Mouse (Mus musculus) midbrain, embryonic 12.5 days (tissue): Measurements from ENCODE around the gene 4930407I10Rik. TPM values are rescaled to one million over a fixed set of nuclear protein-coding genes. Genes with fewer than 3 reads are reported as not detected.

ENCODE experiments used
- ATAC-seq: fragments of 200-750 bp; cut with Nextera tagmentation; 2 replicates; pipeline ENCODE4 v1.8.0; 2017; ENCODE audit warnings: low read depth, moderate TSS enrichment, moderate library complexity; ENCODE audit not compliant: low FRiP score
- H3K27ac ChIP-seq: fragments of 300-500 bp; sonication (generic); replicated peaks from 2 replicates; pipeline ENCODE4 v1.5.1; 2016; ENCODE audit warnings: mild to moderate bottlenecking
- H3K27me3 ChIP-seq: fragments of 300-500 bp; sonication (generic); 2 replicates; pipeline ENCODE4 v1.6.1; 2016; ENCODE audit warnings: mild to moderate bottlenecking
- H3K36me3 ChIP-seq: fragments of 300-500 bp; sonication (generic); 2 replicates; pipeline ENCODE4 v1.6.1; 2016
- H3K4me1 ChIP-seq: fragments of 300-500 bp; sonication (generic); 2 replicates; pipeline ENCODE4 v1.6.1; 2016
- H3K4me2 ChIP-seq: fragments of 300-500 bp; sonication (generic); replicated peaks from 2 replicates; pipeline ENCODE4 v1.6.1; 2016; ENCODE audit warnings: mild to moderate bottlenecking, moderate library complexity
- H3K4me3 ChIP-seq: fragments of 300-500 bp; sonication (generic); 2 replicates; pipeline ENCODE4 v1.5.1; 2016; ENCODE audit warnings: mild to moderate bottlenecking
- H3K9ac ChIP-seq: fragments of 300-500 bp; sonication (generic); replicated peaks from 2 replicates; pipeline ENCODE4 v1.6.1; 2016; ENCODE audit warnings: mild to moderate bottlenecking, moderate library complexity
- H3K9me3 ChIP-seq: fragments of 300-500 bp; sonication (generic); 2 replicates; pipeline ENCODE4 v1.6.1; 2016; ENCODE audit warnings: mild to moderate bottlenecking
- WGBS: fragments of 180-500 bp; shearing (Covaris S2); methylation state at CpG from one replicate; pipeline ENCODE4 v1.1.7; 2016; 5-methylcytosine and 5-hydroxymethylcytosine counted together
- polyA plus RNA-seq: library from polyadenylated mRNA; unstranded; fragments of >200 nt; fragmentation: Nextera tagmentation; extraction: Ambion mirVana; gene quantifications from 2 replicates; pipeline ENCODE4 v1.2.1, GENCODE M21; 2016

4930407I10Rik gene
- polyA plus RNA-seq, 1 experiment from 2014 or later: not detected

DNA sequence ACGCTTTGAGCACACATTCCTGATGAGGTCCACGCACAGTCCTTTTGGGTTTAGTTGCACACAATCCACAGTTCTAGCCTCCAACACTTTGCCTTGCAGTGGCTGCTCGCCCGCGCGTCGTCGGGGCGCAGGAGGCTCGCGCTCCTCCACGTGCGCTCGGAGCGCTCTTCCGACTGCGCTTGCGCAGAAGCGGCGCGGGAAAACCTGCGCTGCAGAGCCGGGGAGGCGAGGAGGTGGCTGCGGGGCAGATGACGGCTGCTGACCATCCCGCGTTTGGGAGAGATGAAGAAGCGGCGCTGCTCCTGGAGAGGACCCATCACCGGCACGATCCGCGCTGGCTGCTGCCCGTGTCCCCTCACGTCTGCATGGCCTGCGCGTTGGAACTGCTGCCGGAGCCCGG lies 10.9 kb downstream of the 4930407I10Rik start, which contains the start of gene Mei1:
Mei1 (plus strand) TSS at position 99 of the 400 bp plus-strand sequence.
- Histone ChIP-seq H3K36me3 (no peaks in the 10 kb centered on the region), H3K4me2 (peak within 1 kb of the TSS; percentile 34), H3K27ac (no peak within 1 kb of the TSS), H3K4me3 (peak within 1 kb of the TSS; percentile 17; the same call in 1 of the 2 replicates), H3K9ac (no peak within 1 kb of the TSS), H3K27me3 (peaks cover 46% of the 10 kb centered on the region), H3K9me3 (no peaks in the 10 kb centered on the region), H3K4me1 (0 out of 2 replicates have a peak, but pooled peaks cover 4% of the 10 kb centered on the region)
- ATAC-seq: no peak
- 25% methylated on average over 40 of the region's 40 CpGs for WGBS

DNA sequence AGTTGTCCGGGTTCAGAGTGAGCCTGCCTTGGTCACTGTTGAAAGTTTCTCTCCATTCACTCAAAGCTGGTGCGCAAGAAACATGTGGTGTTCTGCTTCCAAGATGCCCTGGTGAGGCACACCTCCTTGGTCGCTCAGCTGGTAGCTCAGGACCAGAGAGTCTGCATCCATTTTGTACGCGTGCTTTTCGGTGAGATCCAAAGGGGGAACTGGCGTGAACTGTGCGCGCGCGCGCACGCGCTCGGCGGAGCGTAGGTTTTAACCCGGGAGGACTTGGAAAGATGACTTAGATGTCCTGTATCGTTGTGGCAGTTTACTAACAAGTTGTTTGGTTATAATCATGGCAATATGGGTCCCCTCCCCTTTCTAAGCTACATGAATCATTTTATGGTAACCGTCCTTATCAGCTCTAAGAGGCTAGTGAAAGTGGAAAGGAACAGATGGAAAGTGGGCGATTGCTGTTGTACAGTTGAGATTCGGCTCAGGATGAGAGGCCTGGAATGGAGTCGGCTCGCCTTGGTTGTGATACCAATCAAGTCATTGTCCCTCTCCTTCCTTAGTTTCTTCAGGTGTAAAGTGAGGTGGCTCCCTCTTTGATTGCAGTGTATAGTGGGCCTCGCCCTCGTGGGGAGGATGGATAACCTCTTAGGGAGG lies 13.0 kb downstream of the 4930407I10Rik start:
- Histone ChIP-seq H3K36me3 (no peaks in the 10 kb centered on the region), H3K4me1 (0 out of 2 replicates have a peak, but pooled peaks cover 4% of the 10 kb centered on the region), H3K27ac (no peak overlapping the region), H3K27me3 (peaks cover 42% of the 10 kb centered on the region), H3K4me3 (no peak overlapping the region), H3K9ac (no peak overlapping the region), H3K9me3 (no peaks in the 10 kb centered on the region), H3K4me2 (no peak overlapping the region)
- no peak for ATAC-seq
- 91% methylated on average over 26 of the region's 26 CpGs for WGBS

GRCm38 (mm10) chr15:82073490-82073889 lies 14.5 kb downstream of the 4930407I10Rik start:
- 87% methylated on average over 7 of the region's 7 CpGs for WGBS
- no peak overlapping the region for H3K27ac ChIP-seq
- 0 out of 2 replicates have a peak, but pooled peaks cover 4% of the 10 kb centered on the region for H3K4me1 ChIP-seq
- no peak overlapping the region for H3K9ac ChIP-seq
- H3K4me2 ChIP-seq: no peak overlapping the region
- H3K4me3 ChIP-seq: no peak overlapping the region
- H3K36me3 ChIP-seq: no peaks in the 10 kb centered on the region
- ATAC-seq: no peak
- H3K27me3 ChIP-seq: peaks cover 39% of the 10 kb centered on the region
- H3K9me3 ChIP-seq: no peaks in the 10 kb centered on the region

DNA sequence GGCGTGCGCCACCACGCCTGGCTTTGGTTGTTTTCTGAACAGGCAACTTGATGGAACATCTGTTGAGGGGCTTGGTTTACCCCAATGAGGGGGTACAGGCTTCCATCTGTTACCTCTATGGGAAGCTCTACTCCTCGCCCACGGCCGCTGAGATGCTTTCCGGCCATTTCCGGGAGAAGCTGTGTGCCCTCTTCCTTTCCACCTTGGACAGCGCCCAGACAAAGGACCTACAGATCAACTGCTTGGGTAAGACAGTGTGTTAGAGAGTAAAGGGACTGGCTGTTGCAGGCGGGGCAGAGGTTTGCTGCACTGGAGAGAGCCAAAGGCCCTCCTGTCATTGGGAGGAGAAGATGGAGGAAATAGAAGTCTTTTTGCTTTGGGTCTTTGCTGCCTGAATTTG lies 20.9 kb downstream of the 4930407I10Rik start:
- H3K4me1 ChIP-seq: no peaks in the 10 kb centered on the region
- H3K36me3 ChIP-seq: no peaks in the 10 kb centered on the region
- no peak overlapping the region for H3K4me3 ChIP-seq
- H3K27me3 ChIP-seq: no peaks in the 10 kb centered on the region; the same call in 1 of the 2 replicates
- H3K4me2 ChIP-seq: no peak overlapping the region
- no peak for ATAC-seq
- H3K9me3 ChIP-seq: no peaks in the 10 kb centered on the region
- 60% methylated on average over 10 of the region's 10 CpGs for WGBS
- no peak overlapping the region for H3K27ac ChIP-seq
- H3K9ac ChIP-seq: no peak overlapping the region

GRCm38 (mm10) chr15:82081161-82081560 lies 22.2 kb downstream of the 4930407I10Rik start:
- H3K4me2 ChIP-seq: no peak overlapping the region
- H3K27ac ChIP-seq: no peak overlapping the region
- H3K9ac ChIP-seq: no peak overlapping the region
- 0 out of 2 replicates have a peak, but pooled peaks have one; percentile 52 for ATAC-seq
- 33% methylated on average over 7 of the region's 7 CpGs for WGBS
- no peaks in the 10 kb centered on the region; the same call in 1 of the 2 replicates for H3K27me3 ChIP-seq
- H3K9me3 ChIP-seq: no peaks in the 10 kb centered on the region
- no peak overlapping the region for H3K4me3 ChIP-seq
- H3K4me1 ChIP-seq: no peaks in the 10 kb centered on the region
- H3K36me3 ChIP-seq: no peaks in the 10 kb centered on the region

DNA sequence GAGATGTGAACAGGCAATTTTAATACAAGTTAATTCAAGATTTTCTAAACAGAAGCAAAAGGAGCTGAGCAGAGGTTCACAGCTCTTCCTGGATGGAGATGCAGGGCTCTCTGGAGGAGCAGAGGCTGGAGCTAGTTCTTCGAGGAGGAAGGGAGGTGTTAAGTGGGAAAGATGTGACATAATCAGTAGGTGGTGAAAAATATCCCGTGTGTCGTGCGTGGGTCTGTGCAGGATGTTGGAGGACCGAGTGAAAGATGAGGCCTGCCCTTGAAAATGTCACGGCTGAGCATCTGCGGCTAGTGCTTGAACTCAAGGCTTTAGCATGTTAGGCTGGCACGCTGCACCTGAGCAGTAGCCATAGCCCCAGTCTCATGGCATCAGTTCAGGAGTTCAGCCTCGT lies 26.7 kb downstream of the 4930407I10Rik start:
- WGBS: 87% methylated on average over 9 of the region's 9 CpGs
- Histone ChIP-seq H3K27me3 (peaks cover 6% of the 10 kb centered on the region; the same call in 1 of the 2 replicates), H3K9ac (no peak overlapping the region), H3K9me3 (no peaks in the 10 kb centered on the region), H3K4me3 (no peak overlapping the region), H3K27ac (no peak overlapping the region), H3K4me1 (0 out of 2 replicates have a peak, but pooled peaks cover 3% of the 10 kb centered on the region), H3K36me3 (no peaks in the 10 kb centered on the region), H3K4me2 (no peak overlapping the region)
- ATAC-seq: no peak

- H3K4me1 ChIP-seq: 0 out of 2 replicates have a peak, but pooled peaks cover 3% of the 10 kb centered on the region
- WGBS: 83% methylated on average over 12 of the region's 12 CpGs
- H3K36me3 ChIP-seq: no peaks in the 10 kb centered on the region
These were observed 27.2 kb downstream of the 4930407I10Rik start for GRCm38 (mm10) chr15:82086131-82086530.

DNA sequence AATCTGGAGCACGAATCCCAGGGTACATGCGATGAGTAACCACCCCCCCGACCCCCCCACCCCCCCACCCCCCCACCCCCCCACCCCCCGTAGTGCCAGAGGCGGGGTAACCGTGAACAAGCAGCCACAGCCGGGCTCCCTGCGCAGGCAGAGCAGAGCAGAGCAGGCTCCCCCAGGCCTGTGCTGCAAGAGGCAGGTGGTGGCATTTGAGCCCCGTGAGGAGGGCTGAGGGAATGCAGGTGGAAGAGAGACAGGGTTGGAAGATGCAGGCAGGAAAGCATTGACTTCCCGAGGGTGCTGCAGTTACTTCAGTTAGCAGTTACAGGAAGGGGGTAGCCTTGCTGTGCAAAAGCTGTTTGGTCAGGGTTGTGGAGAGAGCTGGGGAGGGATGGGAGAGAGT lies 28.3 kb downstream of the 4930407I10Rik start:
- Histone ChIP-seq H3K27me3 (peaks cover 6% of the 10 kb centered on the region; the same call in 1 of the 2 replicates), H3K9me3 (no peaks in the 10 kb centered on the region), H3K36me3 (no peaks in the 10 kb centered on the region), H3K4me3 (no peak overlapping the region), H3K9ac (no peak overlapping the region), H3K27ac (no peak overlapping the region), H3K4me1 (0 out of 2 replicates have a peak, but pooled peaks cover 3% of the 10 kb centered on the region), H3K4me2 (no peak overlapping the region)
- 8% methylated on average over 9 of the region's 10 CpGs for WGBS
- ATAC-seq: no peak

More at GRCm38 (mm10) chr15:82086131-82086530, 27.2 kb downstream of the 4930407I10Rik start:
- H3K27ac ChIP-seq: no peak overlapping the region
- no peak overlapping the region for H3K4me2 ChIP-seq
- ATAC-seq: no peak
- peaks cover 6% of the 10 kb centered on the region; the same call in 1 of the 2 replicates for H3K27me3 ChIP-seq
- no peaks in the 10 kb centered on the region for H3K9me3 ChIP-seq
- no peak overlapping the region for H3K4me3 ChIP-seq
- H3K9ac ChIP-seq: no peak overlapping the region

DNA sequence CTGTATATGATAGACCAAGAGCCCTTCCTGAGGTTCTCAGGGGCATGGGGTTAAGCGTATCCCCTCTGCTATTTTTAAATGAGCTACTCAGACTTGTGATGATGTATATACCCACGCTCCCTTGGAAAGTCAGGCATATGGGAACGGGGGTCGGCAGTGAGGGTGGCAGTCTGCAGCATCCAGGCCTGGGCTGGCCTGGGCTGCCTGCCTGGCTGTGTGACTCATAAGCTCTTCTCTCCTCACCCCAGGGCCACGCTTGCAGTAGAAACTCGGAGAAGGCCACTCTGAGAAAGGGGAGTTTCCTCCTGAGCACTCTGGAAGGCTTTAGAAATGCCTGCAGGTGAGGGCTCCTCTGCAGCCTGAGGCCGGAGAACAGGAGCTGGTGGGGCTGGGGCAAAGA lies 32.1 kb downstream of the 4930407I10Rik start:
- 78% methylated on average over 7 of the region's 7 CpGs for WGBS
- ATAC-seq: no peak

DNA sequence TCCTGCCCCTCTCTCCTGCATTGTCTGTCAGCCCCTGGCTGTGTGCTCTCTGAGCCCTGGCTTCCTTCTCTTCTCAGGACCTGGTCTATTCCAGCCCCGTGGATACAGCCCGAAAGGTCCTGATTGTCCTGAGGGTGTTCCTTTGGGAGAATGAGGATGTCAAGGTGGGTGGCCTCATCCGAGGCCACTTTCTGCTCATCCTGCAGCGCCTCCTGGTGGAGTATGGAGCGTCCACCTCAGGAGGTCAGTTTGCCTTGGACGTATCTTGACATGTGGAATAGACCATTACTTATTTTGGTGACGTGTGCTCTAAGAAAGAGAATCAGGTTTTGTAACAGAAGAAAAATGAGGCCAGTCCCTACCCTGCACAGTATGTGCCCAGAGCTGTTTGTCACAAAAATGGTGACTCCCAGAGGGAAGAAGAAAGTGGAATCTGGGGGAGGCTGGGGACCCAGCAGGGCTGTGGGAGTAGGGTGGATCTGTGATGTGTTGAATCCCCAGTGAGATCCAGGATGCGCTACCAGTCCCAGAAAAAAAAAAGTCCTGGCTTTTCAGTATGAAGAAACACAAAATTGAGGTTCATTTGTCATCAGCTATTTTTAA lies 48.1 kb downstream of the 4930407I10Rik start:
- Histone ChIP-seq H3K9ac (no peak overlapping the region), H3K27me3 (0 out of 2 replicates have a peak, but pooled peaks cover 6% of the 10 kb centered on the region), H3K36me3 (no peaks in the 10 kb centered on the region), H3K4me1 (no peaks in the 10 kb centered on the region), H3K27ac (no peak overlapping the region), H3K4me2 (no peak overlapping the region), H3K9me3 (no peaks in the 10 kb centered on the region), H3K4me3 (no peak overlapping the region)
- ATAC-seq: no peak
- 22% methylated on average over 8 of the region's 8 CpGs for WGBS

More for the DNA sequence above, 32.1 kb downstream of the 4930407I10Rik start:
- Histone ChIP-seq H3K27me3 (peaks cover 6% of the 10 kb centered on the region; the same call in 1 of the 2 replicates), H3K9me3 (no peaks in the 10 kb centered on the region), H3K9ac (no peak overlapping the region), H3K4me2 (no peak overlapping the region), H3K4me1 (0 out of 2 replicates have a peak, but pooled peaks cover 3% of the 10 kb centered on the region), H3K4me3 (no peak overlapping the region), H3K27ac (no peak overlapping the region), H3K36me3 (no peaks in the 10 kb centered on the region)
